Mouse (Mus musculus): ENCODE measurements at regions not wholly inside any gene's neighbourhood (a gene's known extent, or its start where the extent isn't known, plus 50 kb on each side); places are given as distances from the start of the nearest gene placed in this dataset.

GRCm38 (mm10) chr1:88584515-88585033 is 74.7 kb upstream of the Glrp1 start:
- 68% methylated on average over 5 of the region's 5 CpGs for WGBS

GRCm38 (mm10) chr1:88578231-88578620 is 68.4 kb upstream of the Glrp1 start:
- Histone ChIP-seq H3K4me2 (ENCODE audit: low read depth, low read length) (no peak overlapping the region), H3K27me3 (ENCODE audit: control insufficient read depth, insufficient read depth, low read length) (no peaks in the 10 kb centered on the region), H3K36me3 (ENCODE audit: control insufficient read depth, insufficient read depth, low read length) (no peaks in the 10 kb centered on the region), H3K27ac (ENCODE audit: low read depth, low read length) (no peak overlapping the region), H3K4me3 (ENCODE audit: low read depth, low read length) (no peak overlapping the region), H3K9ac (replicated peaks; ENCODE audit: low read depth, low read length) (no peak overlapping the region), H3K9me3 (ENCODE audit: control insufficient read depth, low read length) (no peaks in the 10 kb centered on the region), H3K4me1 (ENCODE audit: control insufficient read depth, insufficient read depth, low read length) (no peaks in the 10 kb centered on the region)
- no peak for ATAC-seq (ENCODE audit: low read depth)

More at GRCm38 (mm10) chr1:88584515-88585033, 74.7 kb upstream of the Glrp1 start:
- Histone ChIP-seq H3K36me3 (ENCODE audit: control insufficient read depth, insufficient read depth, low read length) (no peaks in the 10 kb centered on the region), H3K9ac (replicated peaks; ENCODE audit: low read depth, low read length) (no peak overlapping the region), H3K9me3 (ENCODE audit: control insufficient read depth, low read length) (no peaks in the 10 kb centered on the region), H3K4me1 (ENCODE audit: control insufficient read depth, insufficient read depth, low read length) (no peaks in the 10 kb centered on the region), H3K4me3 (ENCODE audit: low read depth, low read length) (no peak overlapping the region), H3K27ac (ENCODE audit: low read depth, low read length) (no peak overlapping the region), H3K4me2 (ENCODE audit: low read depth, low read length) (no peak overlapping the region), H3K27me3 (ENCODE audit: control insufficient read depth, insufficient read depth, low read length) (no peaks in the 10 kb centered on the region)
- no peak for ATAC-seq (ENCODE audit: low read depth)

- Histone ChIP-seq H3K4me2 (ENCODE audit: low read depth, low read length) (no peak overlapping the region), H3K4me1 (ENCODE audit: control insufficient read depth, insufficient read depth, low read length) (no peaks in the 10 kb centered on the region), H3K36me3 (ENCODE audit: control insufficient read depth, insufficient read depth, low read length) (no peaks in the 10 kb centered on the region), H3K27me3 (ENCODE audit: control insufficient read depth, insufficient read depth, low read length) (no peaks in the 10 kb centered on the region), H3K27ac (ENCODE audit: low read depth, low read length) (no peak overlapping the region), H3K9me3 (ENCODE audit: control insufficient read depth, low read length) (no peaks in the 10 kb centered on the region), H3K4me3 (ENCODE audit: low read depth, low read length) (no peak overlapping the region), H3K9ac (replicated peaks; ENCODE audit: low read depth, low read length) (no peak overlapping the region)
- no peak for ATAC-seq (ENCODE audit: low read depth)
- 43% methylated on average over 12 of the region's 12 CpGs for WGBS
These were observed 67.8 kb upstream of the Glrp1 start for GRCm38 (mm10) chr1:88577498-88578230.

- H3K9ac ChIP-seq (replicated peaks; ENCODE audit: low read depth, low read length): no peak overlapping the region
- no peaks in the 10 kb centered on the region for H3K27me3 ChIP-seq (ENCODE audit: control insufficient read depth, insufficient read depth, low read length)
- H3K36me3 ChIP-seq (ENCODE audit: control insufficient read depth, insufficient read depth, low read length): no peaks in the 10 kb centered on the region
- no peak for ATAC-seq (ENCODE audit: low read depth)
- H3K4me2 ChIP-seq (ENCODE audit: low read depth, low read length): no peak overlapping the region
- H3K4me3 ChIP-seq (ENCODE audit: low read depth, low read length): no peak overlapping the region
- H3K9me3 ChIP-seq (ENCODE audit: control insufficient read depth, low read length): no peaks in the 10 kb centered on the region
- H3K4me1 ChIP-seq (ENCODE audit: control insufficient read depth, insufficient read depth, low read length): no peaks in the 10 kb centered on the region
- 81% methylated on average over 14 of the region's 14 CpGs for WGBS
- H3K27ac ChIP-seq (ENCODE audit: low read depth, low read length): no peak overlapping the region
These were observed 66.2 kb upstream of the Glrp1 start for GRCm38 (mm10) chr1:88575917-88576669.

GRCm38 (mm10) chr1:88575291-88575690 is 65.4 kb upstream of the Glrp1 start:
- Histone ChIP-seq H3K4me2 (ENCODE audit: low read depth, low read length) (no peak overlapping the region), H3K27me3 (ENCODE audit: control insufficient read depth, insufficient read depth, low read length) (no peaks in the 10 kb centered on the region), H3K4me3 (ENCODE audit: low read depth, low read length) (no peak overlapping the region), H3K27ac (ENCODE audit: low read depth, low read length) (no peak overlapping the region), H3K9me3 (ENCODE audit: control insufficient read depth, low read length) (no peaks in the 10 kb centered on the region), H3K36me3 (ENCODE audit: control insufficient read depth, insufficient read depth, low read length) (no peaks in the 10 kb centered on the region), H3K9ac (replicated peaks; ENCODE audit: low read depth, low read length) (no peak overlapping the region), H3K4me1 (ENCODE audit: control insufficient read depth, insufficient read depth, low read length) (no peaks in the 10 kb centered on the region)
- 61% methylated on average over 4 of the region's 4 CpGs for WGBS
- no peak for ATAC-seq (ENCODE audit: low read depth)

GRCm38 (mm10) chr1:88572161-88572560 is 62.3 kb upstream of the Glrp1 start:
- 96% methylated on average over 13 of the region's 13 CpGs for WGBS
- no peak overlapping the region for H3K27ac ChIP-seq (ENCODE audit: low read depth, low read length)

GRCm38 (mm10) chr1:88568447-88569053 is 58.7 kb upstream of the Glrp1 start:
- Histone ChIP-seq H3K9me3 (ENCODE audit: control insufficient read depth, low read length) (no peaks in the 10 kb centered on the region), H3K27ac (ENCODE audit: low read depth, low read length) (no peak overlapping the region), H3K36me3 (ENCODE audit: control insufficient read depth, insufficient read depth, low read length) (no peaks in the 10 kb centered on the region), H3K27me3 (ENCODE audit: control insufficient read depth, insufficient read depth, low read length) (no peaks in the 10 kb centered on the region), H3K9ac (replicated peaks; ENCODE audit: low read depth, low read length) (no peak overlapping the region), H3K4me2 (ENCODE audit: low read depth, low read length) (no peak overlapping the region), H3K4me1 (ENCODE audit: control insufficient read depth, insufficient read depth, low read length) (no peaks in the 10 kb centered on the region), H3K4me3 (ENCODE audit: low read depth, low read length) (no peak overlapping the region)
- WGBS: 69% methylated on average over 6 of the region's 6 CpGs
- ATAC-seq (ENCODE audit: low read depth): no peak

More at GRCm38 (mm10) chr1:88572161-88572560, 62.3 kb upstream of the Glrp1 start:
- H3K9me3 ChIP-seq (ENCODE audit: control insufficient read depth, low read length): no peaks in the 10 kb centered on the region
- no peak for ATAC-seq (ENCODE audit: low read depth)
- H3K36me3 ChIP-seq (ENCODE audit: control insufficient read depth, insufficient read depth, low read length): no peaks in the 10 kb centered on the region
- H3K4me3 ChIP-seq (ENCODE audit: low read depth, low read length): no peak overlapping the region
- H3K4me2 ChIP-seq (ENCODE audit: low read depth, low read length): no peak overlapping the region
- no peaks in the 10 kb centered on the region for H3K27me3 ChIP-seq (ENCODE audit: control insufficient read depth, insufficient read depth, low read length)
- no peak overlapping the region for H3K9ac ChIP-seq (replicated peaks; ENCODE audit: low read depth, low read length)
- no peaks in the 10 kb centered on the region for H3K4me1 ChIP-seq (ENCODE audit: control insufficient read depth, insufficient read depth, low read length)

- Histone ChIP-seq H3K27me3 (ENCODE audit: control insufficient read depth, insufficient read depth, low read length) (no peaks in the 10 kb centered on the region), H3K9ac (replicated peaks; ENCODE audit: low read depth, low read length) (no peak overlapping the region), H3K4me3 (ENCODE audit: low read depth, low read length) (no peak overlapping the region), H3K4me2 (ENCODE audit: low read depth, low read length) (no peak overlapping the region), H3K9me3 (ENCODE audit: control insufficient read depth, low read length) (no peaks in the 10 kb centered on the region), H3K36me3 (ENCODE audit: control insufficient read depth, insufficient read depth, low read length) (no peaks in the 10 kb centered on the region), H3K4me1 (ENCODE audit: control insufficient read depth, insufficient read depth, low read length) (no peaks in the 10 kb centered on the region), H3K27ac (ENCODE audit: low read depth, low read length) (no peak overlapping the region)
- no peak for ATAC-seq (ENCODE audit: low read depth)
- 81% methylated on average over 1 of the region's 1 CpGs for WGBS
These were observed 57.3 kb upstream of the Glrp1 start for GRCm38 (mm10) chr1:88567198-88567597.

GRCm38 (mm10) chr1:88566426-88566825 is 56.6 kb upstream of the Glrp1 start:
- Histone ChIP-seq H3K4me3 (ENCODE audit: low read depth, low read length) (no peak overlapping the region), H3K9ac (replicated peaks; ENCODE audit: low read depth, low read length) (no peak overlapping the region), H3K4me2 (ENCODE audit: low read depth, low read length) (no peak overlapping the region), H3K27me3 (ENCODE audit: control insufficient read depth, insufficient read depth, low read length) (no peaks in the 10 kb centered on the region), H3K36me3 (ENCODE audit: control insufficient read depth, insufficient read depth, low read length) (no peaks in the 10 kb centered on the region), H3K4me1 (ENCODE audit: control insufficient read depth, insufficient read depth, low read length) (no peaks in the 10 kb centered on the region), H3K27ac (ENCODE audit: low read depth, low read length) (no peak overlapping the region), H3K9me3 (ENCODE audit: control insufficient read depth, low read length) (no peaks in the 10 kb centered on the region)
- no peak for ATAC-seq (ENCODE audit: low read depth)

All from neural tube, embryonic 14.5 days (tissue).